Mouse (Mus musculus): ENCODE data around the gene Rbms3.

DNA sequence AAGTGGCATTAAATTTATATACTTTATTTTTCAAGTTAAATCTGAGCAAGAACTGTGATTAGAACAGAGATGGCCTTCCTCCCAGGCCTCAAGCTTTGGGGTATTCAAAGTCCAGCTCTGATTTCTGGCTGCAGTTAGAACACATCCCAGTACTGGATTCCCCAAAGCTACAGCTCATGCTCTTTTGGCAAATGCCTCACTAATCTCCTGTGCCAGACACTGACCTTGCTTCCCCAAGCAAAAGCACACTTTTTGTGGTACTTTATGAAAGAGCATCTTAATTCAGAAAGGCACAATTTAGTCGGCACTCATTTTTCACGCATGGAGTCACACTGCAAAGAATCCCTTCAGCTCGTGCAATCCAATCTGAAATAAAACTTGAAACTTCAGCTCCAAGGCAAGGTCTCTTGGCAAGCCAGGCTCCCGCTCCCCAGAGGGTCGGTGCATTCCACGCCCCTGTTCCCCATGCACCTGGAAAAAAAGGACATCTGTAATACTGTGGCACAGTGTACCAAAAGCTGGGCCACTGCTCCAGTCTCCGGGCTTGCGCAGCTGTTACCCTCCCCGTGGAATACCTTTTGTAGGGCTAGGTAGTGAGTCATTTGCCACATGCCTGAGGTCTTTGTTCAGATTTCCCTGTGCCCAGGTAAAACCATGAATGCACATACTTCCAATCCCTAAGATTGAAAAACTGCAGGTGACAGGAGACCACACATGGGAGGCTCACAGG is 413.5 kb downstream of the Rbms3 start:
- TF ChIP-seq CTCF (IDR thresholded peaks at IDR 0.05; ENCODE audit: extremely low read depth, insufficient read depth, low read length) (no peak), POLR2A (IDR thresholded peaks at IDR 0.05; ENCODE audit: extremely low read depth, insufficient read depth, low read length) (no peak)

Data from cortical plate, adult 2 months (tissue).